Mouse (Mus musculus): ENCODE measurements around the gene Fbxw5. TPM values are rescaled to one million over a fixed set of nuclear protein-coding genes. Genes with fewer than 3 reads are reported as not detected.
"Not testable (repeated sequence)": the region's sequence is repeated elsewhere in the genome, so short reads cannot be mapped to it uniquely, and the experiment has no call there.

The Fbxw5 gene
- polyA plus RNA-seq, 1 experiment: 19.2 TPM

- no peak for DNase-seq (ENCODE audit: low read depth)
These were observed 9.4 kb downstream of the Fbxw5 start for GRCm38 (mm10) chr2:25509912-25510311.

GRCm38 (mm10) chr2:25526510-25527302 is 26.2 kb downstream of the Fbxw5 start:
- DNase-seq (ENCODE audit: low read depth): no peak

DNA sequence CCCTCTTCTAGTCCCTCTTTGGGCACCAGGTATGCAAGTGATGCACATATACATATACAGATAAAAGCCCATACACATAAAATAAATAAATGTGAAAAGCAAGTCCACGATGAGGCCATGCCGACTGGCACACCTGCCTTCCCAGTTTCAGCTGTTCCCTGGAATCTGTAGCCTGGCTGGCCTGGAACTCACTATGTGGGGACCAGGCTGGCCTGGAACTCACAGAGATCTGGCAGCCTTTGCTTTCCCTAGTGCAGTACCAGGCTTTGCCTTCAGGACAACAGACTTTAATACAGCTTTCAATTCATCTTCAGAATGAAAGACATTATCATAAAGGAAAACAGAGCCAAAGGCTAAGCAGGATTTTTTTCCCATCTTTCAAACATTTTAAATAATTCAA is 33.2 kb downstream of the Fbxw5 start:
- no peak for DNase-seq (ENCODE audit: low read depth)

DNA sequence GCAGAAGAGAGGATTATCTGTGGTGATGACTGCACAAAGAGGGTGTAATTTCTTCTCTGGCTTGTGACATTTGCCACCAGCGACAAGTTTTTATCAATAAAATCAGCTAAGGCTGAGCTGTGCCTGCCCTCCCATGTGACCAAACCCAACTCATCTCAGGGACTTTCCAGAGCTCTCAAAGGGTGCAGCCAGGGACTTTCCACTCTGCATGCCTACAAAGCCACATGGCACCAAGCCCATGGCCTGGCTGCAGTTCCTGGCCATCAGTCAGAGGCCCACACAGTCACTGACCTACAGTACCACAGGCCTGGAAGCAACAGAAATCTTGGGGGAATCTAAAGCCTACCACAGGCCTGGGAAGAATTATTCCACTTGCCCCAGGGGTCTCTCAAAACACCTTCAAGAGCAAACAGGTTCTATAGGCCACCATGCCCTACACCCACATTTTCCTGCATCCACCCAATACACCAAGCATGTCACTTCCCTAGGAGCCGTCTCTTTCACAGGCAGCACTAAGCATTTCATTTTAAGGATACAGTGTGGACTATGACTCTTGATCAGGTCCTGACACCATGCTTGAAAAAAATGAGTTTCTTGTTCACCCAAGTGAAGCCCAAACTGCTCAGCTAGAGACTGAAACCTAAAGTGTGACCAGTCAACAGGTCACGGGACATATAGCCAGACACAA is 33.8 kb downstream of the Fbxw5 start:
- DNase-seq (ENCODE audit: low read depth): no peak

DNA sequence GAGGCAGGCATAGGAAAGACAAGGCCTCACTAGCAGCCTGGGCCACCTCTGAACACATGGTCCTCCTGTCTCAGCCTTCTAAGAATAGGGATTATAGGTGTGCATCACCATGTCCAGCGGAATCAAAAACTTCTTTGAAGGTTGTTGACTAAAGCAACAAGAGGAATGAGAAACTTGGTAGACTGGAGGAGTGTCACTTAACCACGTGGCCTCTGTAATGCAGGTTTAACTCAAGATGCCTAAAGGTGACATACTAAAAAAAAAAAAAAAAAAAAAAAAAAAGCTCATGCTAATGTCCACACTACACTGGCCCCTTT is 34.3 kb downstream of the Fbxw5 start:
- DNase-seq (ENCODE audit: low read depth): no peak

- DNase-seq (ENCODE audit: low read depth): no peak
These were observed 36.0 kb downstream of the Fbxw5 start for GRCm38 (mm10) chr2:25536531-25536930.

- no peak for DNase-seq (ENCODE audit: low read depth)
These were observed 40.0 kb downstream of the Fbxw5 start for GRCm38 (mm10) chr2:25540541-25540948.

DNA sequence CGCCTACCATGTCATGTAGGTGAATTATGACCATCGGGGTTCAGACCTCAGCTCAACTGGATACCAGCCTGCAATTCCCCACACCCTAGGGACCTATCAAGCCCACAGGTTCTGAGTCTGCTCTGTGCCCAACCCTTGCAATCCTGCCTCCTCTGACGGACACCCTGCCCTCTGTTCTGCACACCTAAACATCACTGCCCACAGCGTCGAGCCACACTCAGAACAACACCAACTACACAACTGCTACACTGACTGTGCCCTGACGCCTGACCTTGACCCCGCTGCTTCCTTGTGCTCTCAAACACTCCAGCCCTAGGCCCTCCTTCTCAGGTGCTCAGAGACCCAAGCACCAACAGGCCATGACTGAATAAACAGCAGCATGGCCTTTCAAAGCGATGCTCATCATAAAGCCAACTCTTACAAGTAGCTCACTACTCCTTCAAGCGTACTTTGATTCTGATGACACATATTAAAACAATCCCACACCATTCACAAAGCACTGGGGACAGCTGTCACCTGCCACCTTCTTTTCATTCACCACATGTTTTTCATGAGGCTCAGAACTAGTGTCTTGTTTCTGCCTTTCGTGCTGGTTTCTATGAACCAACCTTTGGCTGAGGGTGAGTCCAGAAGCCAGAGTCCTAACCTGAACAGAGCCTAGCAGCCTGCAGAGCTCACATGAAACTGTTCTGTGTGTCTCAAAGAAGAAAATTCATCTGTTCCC is 41.3 kb downstream of the Fbxw5 start:
- DNase-seq (ENCODE audit: low read depth): no peak

- DNase-seq (ENCODE audit: low read depth): no peak
These were observed 45.7 kb downstream of the Fbxw5 start for GRCm38 (mm10) chr2:25545996-25546810.

GRCm38 (mm10) chr2:25546811-25547491 is 46.4 kb downstream of the Fbxw5 start, which contains the start of gene Traf2:
TSS of gene Traf2 (minus strand) at chr2:25546940.
- DNase-seq (ENCODE audit: low read depth): peak; percentile 93

DNA sequence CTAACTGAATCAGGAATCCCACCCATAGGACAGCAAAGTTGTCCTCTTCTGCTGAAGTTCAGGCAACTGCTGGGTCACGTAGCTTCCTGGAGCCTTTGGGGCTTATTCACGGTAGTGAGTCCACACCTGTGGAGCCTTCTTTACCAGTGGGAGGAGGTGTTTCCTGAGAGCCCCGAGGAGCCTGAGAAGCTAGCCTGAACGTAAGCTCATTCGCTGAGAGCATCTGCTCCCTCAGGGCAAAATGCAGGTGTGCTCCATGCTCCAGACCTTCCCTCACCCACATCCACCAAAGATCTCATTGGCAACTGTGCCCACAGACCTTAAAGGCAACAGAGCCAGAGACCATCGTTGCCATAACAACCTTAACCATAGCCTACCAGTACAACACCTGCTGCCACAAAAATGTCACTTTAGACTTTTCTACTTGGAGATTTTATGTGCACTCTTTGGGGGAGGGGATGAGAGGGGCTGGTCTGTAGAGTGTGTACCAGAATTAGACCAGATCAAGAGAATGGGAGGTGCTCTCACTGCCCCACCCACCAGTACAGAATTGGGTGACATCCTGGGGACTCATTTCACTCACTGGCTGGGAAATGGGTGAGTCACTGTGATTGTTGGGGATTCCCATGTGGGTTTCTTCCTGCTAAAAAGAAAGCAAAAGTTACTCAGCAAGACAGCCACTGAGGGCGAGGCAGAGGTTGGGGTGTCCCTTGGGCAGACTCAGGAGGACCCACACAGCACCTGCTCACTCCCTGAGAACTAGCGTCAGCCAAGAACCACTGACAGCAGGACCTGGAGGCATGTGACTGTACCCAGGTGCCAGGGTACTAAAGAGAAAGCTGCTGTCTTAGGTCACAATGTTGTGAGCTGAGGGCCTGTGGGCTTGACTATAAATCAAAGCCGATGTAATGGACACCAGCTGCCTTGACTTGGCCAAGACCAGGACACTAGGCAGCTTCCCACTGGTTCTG is 48.8 kb downstream of the Fbxw5 start:
- DNase-seq (ENCODE audit: low read depth): no peak

- no peak for DNase-seq (ENCODE audit: low read depth)
These were observed 50.6 kb downstream of the Fbxw5 start for GRCm38 (mm10) chr2:25551186-25551585.

GRCm38 (mm10) chr2:25553171-25553786 is 52.7 kb downstream of the Fbxw5 start:
- not testable (repeated sequence) for DNase-seq (ENCODE audit: low read depth)

Other genes with a start within 250 kb of the Fbxw5 start
- 63.3 and 66.2 TPM in 2 replicates for gene Tmem203, start 245.3 kb upstream of the Fbxw5 start, polyA plus RNA-seq (2012; rRNA removed)
- 11.4 and 20.5 TPM in 2 replicates for gene Tprn, start 238.1 kb upstream of the Fbxw5 start, polyA plus RNA-seq (2012; rRNA removed)
- 44.6 and 56.3 TPM in 2 replicates for gene Ssna1, start 228.3 kb upstream of the Fbxw5 start, polyA plus RNA-seq (2012; rRNA removed)
- 119 and 122 TPM in 2 replicates for gene Anapc2, start 228.3 kb upstream of the Fbxw5 start, polyA plus RNA-seq (2012; rRNA removed)
- gene Tmem210, start 212.6 kb upstream of the Fbxw5 start, polyA plus RNA-seq (2012; rRNA removed): 1.4 and 2.0 TPM in 2 replicates
- 5.1 and 7.0 TPM in 2 replicates for gene Lrrc26, start 210.8 kb upstream of the Fbxw5 start, polyA plus RNA-seq (2012; rRNA removed)
- gene Grin1, start 181.6 kb upstream of the Fbxw5 start, polyA plus RNA-seq (2012; rRNA removed): 0.12 and 0.15 TPM in 2 replicates
- gene Man1b1, start 168.4 kb upstream of the Fbxw5 start, polyA plus RNA-seq (2012; rRNA removed): 11.2 and 25.1 TPM in 2 replicates
- gene Dpp7, start 144.4 kb upstream of the Fbxw5 start, polyA plus RNA-seq (2012; rRNA removed): 18.1 and 28.0 TPM in 2 replicates
- 38.0 and 38.6 TPM in 2 replicates for gene Uap1l1, start 135.1 kb upstream of the Fbxw5 start, polyA plus RNA-seq (2012; rRNA removed)
- 3.0 and 4.3 TPM in 2 replicates for gene Sapcd2, start 128.4 kb upstream of the Fbxw5 start, polyA plus RNA-seq (2012; rRNA removed)
- 64.7 and 75.2 TPM in 2 replicates for gene Entpd2, start 104.9 kb upstream of the Fbxw5 start, polyA plus RNA-seq (2012; rRNA removed)
- 140 and 154 TPM in 2 replicates for gene Npdc1, start 101.4 kb upstream of the Fbxw5 start, polyA plus RNA-seq (2012; rRNA removed)
- gene Fut7, start 77.5 kb upstream of the Fbxw5 start, polyA plus RNA-seq (2012; rRNA removed): 0.47 and 0.57 TPM in 2 replicates
- gene Abca2, start 72.0 kb upstream of the Fbxw5 start, polyA plus RNA-seq (2012; rRNA removed): 187 and 437 TPM in 2 replicates
- gene Clic3, start 43.9 kb upstream of the Fbxw5 start, polyA plus RNA-seq (2012; rRNA removed): 103 and 188 TPM in 2 replicates
- gene Paxx, start 39.7 kb upstream of the Fbxw5 start, polyA plus RNA-seq (2012; rRNA removed): 124 and 139 TPM in 2 replicates
- 1,300 and 1,863 TPM in 2 replicates for gene Ptgds, start 30.7 kb upstream of the Fbxw5 start, polyA plus RNA-seq (2012; rRNA removed)
- 234 and 311 TPM in 2 replicates for gene Lcn12, start 6.8 kb upstream of the Fbxw5 start, polyA plus RNA-seq (2012; rRNA removed)
- gene C8g, start 969 bp downstream of the Fbxw5 start, polyA plus RNA-seq (2012; rRNA removed): 15.1 and 15.8 TPM in 2 replicates
- 13.7 and 17.0 TPM in 2 replicates for gene Traf2, start 46.2 kb downstream of the Fbxw5 start, polyA plus RNA-seq (2012; rRNA removed)
- gene Edf1, start 57.1 kb downstream of the Fbxw5 start, polyA plus RNA-seq (2012; rRNA removed): 115 and 139 TPM in 2 replicates
- gene Mamdc4, start 74.1 kb downstream of the Fbxw5 start, polyA plus RNA-seq (2012; rRNA removed): 8.0 and 13.4 TPM in 2 replicates
- gene Phpt1, start 74.5 kb downstream of the Fbxw5 start, polyA plus RNA-seq (2012; rRNA removed): 57.5 and 83.3 TPM in 2 replicates
- gene Ajm1, start 81.0 kb downstream of the Fbxw5 start, polyA plus RNA-seq (2012; rRNA removed): 1.4 and 2.0 TPM in 2 replicates
- 58.5 and 65.8 TPM in 2 replicates for gene Rabl6, start 107.8 kb downstream of the Fbxw5 start, polyA plus RNA-seq (2012; rRNA removed)
- gene Ccdc183, start 116.9 kb downstream of the Fbxw5 start, polyA plus RNA-seq (2012; rRNA removed): 1.0 and 1.6 TPM in 2 replicates
- 72.5 and 74.2 TPM in 2 replicates for gene Tmem141, start 121.3 kb downstream of the Fbxw5 start, polyA plus RNA-seq (2012; rRNA removed)
- 18.2 and 19.1 TPM in 2 replicates for gene Fcna, start 127.3 kb downstream of the Fbxw5 start, polyA plus RNA-seq (2012; rRNA removed)
- 4,084 and 9,522 TPM in 2 replicates for gene Lcn8, start 152.4 kb downstream of the Fbxw5 start, polyA plus RNA-seq (2012; rRNA removed)
- gene Lcn5, start 157.2 kb downstream of the Fbxw5 start, polyA plus RNA-seq (2012; rRNA removed): 3,609 and 5,181 TPM in 2 replicates
- 342 and 466 TPM in 2 replicates for gene Lcn6, start 176.0 kb downstream of the Fbxw5 start, polyA plus RNA-seq (2012; rRNA removed)
- 996 and 1,118 TPM in 2 replicates for gene Lcn10, start 182.0 kb downstream of the Fbxw5 start, polyA plus RNA-seq (2012; rRNA removed)
- 25.9 and 27.0 TPM in 2 replicates for gene Obp2a, start 199.3 kb downstream of the Fbxw5 start, polyA plus RNA-seq (2012; rRNA removed)
- gene Bmyc, start 206.0 kb downstream of the Fbxw5 start, polyA plus RNA-seq (2012; rRNA removed): 208 and 344 TPM in 2 replicates
- gene Obp2b, start 236.3 kb downstream of the Fbxw5 start, polyA plus RNA-seq (2012; rRNA removed): 0.19 and 0.22 TPM in 2 replicates